Mouse (Mus musculus) midbrain, embryonic 15.5 days (tissue): ENCODE data around the gene Oxnad1. TPM values are rescaled to one million over a fixed set of nuclear protein-coding genes. Genes with fewer than 3 reads are reported as not detected.
"Not testable (repeated sequence)": the region's sequence is repeated elsewhere in the genome, so short reads cannot be mapped to it uniquely, and the experiment has no call there.

ENCODE experiments used
- ATAC-seq: fragments of 200-750 bp; cut with Nextera tagmentation; replicated peaks from 2 replicates; pipeline ENCODE4 v1.8.0; 2017; ENCODE audit warnings: moderate TSS enrichment
- H3K27ac ChIP-seq: fragments of 300-500 bp; sonication (generic); 2 replicates; pipeline ENCODE4 v1.5.1; 2015; ENCODE audit warnings: mild to moderate bottlenecking, inconsistent platforms
- H3K27me3 ChIP-seq: fragments of 300-500 bp; sonication (generic); replicated peaks from 2 replicates; pipeline ENCODE4 v1.6.1; 2015; ENCODE audit warnings: inconsistent platforms
- H3K36me3 ChIP-seq: fragments of 300-500 bp; sonication (generic); replicated peaks from 2 replicates; pipeline ENCODE4 v1.6.1; 2015; ENCODE audit warnings: inconsistent platforms
- H3K4me1 ChIP-seq: fragments of 300-500 bp; sonication (generic); 2 replicates; pipeline ENCODE4 v1.6.1; 2015; ENCODE audit warnings: inconsistent platforms
- H3K4me2 ChIP-seq: fragments of 300-500 bp; sonication (generic); 2 replicates; pipeline ENCODE4 v1.6.1; 2015; ENCODE audit warnings: inconsistent platforms, mild to moderate bottlenecking, moderate library complexity
- H3K4me3 ChIP-seq: fragments of 300-500 bp; sonication (generic); 2 replicates; pipeline ENCODE4 v1.5.1; 2015; ENCODE audit warnings: mild to moderate bottlenecking, inconsistent platforms
- H3K9ac ChIP-seq: fragments of 300-500 bp; sonication (generic); 2 replicates; pipeline ENCODE4 v1.6.1; 2015; ENCODE audit warnings: mild to moderate bottlenecking, inconsistent platforms
- H3K9me3 ChIP-seq: fragments of 300-500 bp; sonication (generic); 2 replicates; pipeline ENCODE4 v1.6.1; 2016; ENCODE audit warnings: inconsistent platforms
- WGBS: fragments of 180-500 bp; shearing (Covaris S2); methylation state at CpG from one replicate; pipeline ENCODE4 v1.1.7; 2015; ENCODE audit warnings: mixed read lengths; 5-methylcytosine and 5-hydroxymethylcytosine counted together
- polyA plus RNA-seq: library from polyadenylated mRNA; unstranded; fragments of >200 nt; fragmentation: Nextera tagmentation; extraction: Ambion mirVana; gene quantifications from 2 replicates; pipeline ENCODE4 v1.2.1, GENCODE M21; 2015

The Oxnad1 gene
- polyA plus RNA-seq, 1 experiment from 2014 or later: 19.7 TPM

GRCm38 (mm10) chr14:32093500-32094117 lies 8.4 kb downstream of the Oxnad1 start:
- Histone ChIP-seq H3K9ac (no peak overlapping the region), H3K9me3 (no peaks in the 10 kb centered on the region), H3K27ac (no peak overlapping the region), H3K36me3 (peaks cover 21% of the 10 kb centered on the region; the same call in 1 of the 2 replicates), H3K4me2 (no peak overlapping the region), H3K4me3 (no peak overlapping the region), H3K27me3 (no peaks in the 10 kb centered on the region), H3K4me1 (no peaks in the 10 kb centered on the region)
- ATAC-seq: no peak
- 91% methylated on average over 11 of the region's 11 CpGs for WGBS

- WGBS: 96% methylated on average over 5 of the region's 5 CpGs
- no peaks in the 10 kb centered on the region for H3K27me3 ChIP-seq
- H3K4me3 ChIP-seq: no peak overlapping the region
- ATAC-seq: no peak
- H3K9me3 ChIP-seq: no peaks in the 10 kb centered on the region
- H3K36me3 ChIP-seq: peaks cover 39% of the 10 kb centered on the region; the same call in 1 of the 2 replicates
- H3K4me1 ChIP-seq: no peaks in the 10 kb centered on the region
- no peak overlapping the region for H3K27ac ChIP-seq
- H3K9ac ChIP-seq: no peak overlapping the region
- no peak overlapping the region for H3K4me2 ChIP-seq
These were observed 10.5 kb downstream of the Oxnad1 start for GRCm38 (mm10) chr14:32095646-32096045.

- no peaks in the 10 kb centered on the region for H3K4me1 ChIP-seq
- H3K9ac ChIP-seq: no peak overlapping the region
- WGBS: 89% methylated on average over 5 of the region's 5 CpGs
These were observed 11.6 kb downstream of the Oxnad1 start for GRCm38 (mm10) chr14:32096740-32097139.

GRCm38 (mm10) chr14:32097691-32098090 lies 12.5 kb downstream of the Oxnad1 start:
- H3K36me3 ChIP-seq: peaks cover 34% of the 10 kb centered on the region; the same call in 1 of the 2 replicates
- no peaks in the 10 kb centered on the region for H3K4me1 ChIP-seq
- no peak for ATAC-seq
- H3K9ac ChIP-seq: no peak overlapping the region
- no peak overlapping the region for H3K4me3 ChIP-seq
- H3K27me3 ChIP-seq: no peaks in the 10 kb centered on the region
- no peak overlapping the region for H3K27ac ChIP-seq
- no peak overlapping the region for H3K4me2 ChIP-seq
- no peaks in the 10 kb centered on the region for H3K9me3 ChIP-seq
- 94% methylated on average over 7 of the region's 7 CpGs for WGBS

More at GRCm38 (mm10) chr14:32096740-32097139, 11.6 kb downstream of the Oxnad1 start:
- ATAC-seq: no peak
- Histone ChIP-seq H3K9me3 (no peaks in the 10 kb centered on the region), H3K27ac (no peak overlapping the region), H3K36me3 (peaks cover 39% of the 10 kb centered on the region; the same call in 1 of the 2 replicates), H3K4me3 (no peak overlapping the region), H3K27me3 (no peaks in the 10 kb centered on the region), H3K4me2 (no peak overlapping the region)

GRCm38 (mm10) chr14:32098951-32099350 lies 13.8 kb downstream of the Oxnad1 start:
- Histone ChIP-seq H3K9me3 (no peaks in the 10 kb centered on the region), H3K27me3 (no peaks in the 10 kb centered on the region), H3K27ac (no peak overlapping the region), H3K4me1 (no peaks in the 10 kb centered on the region), H3K36me3 (peaks cover 31% of the 10 kb centered on the region; the same call in 1 of the 2 replicates), H3K4me3 (no peak overlapping the region), H3K4me2 (no peak overlapping the region), H3K9ac (no peak overlapping the region)
- whole genome bisulfite sequencing: 94% methylated on average over 3 of the region's 3 CpGs
- ATAC-seq: no peak

- Histone ChIP-seq H3K27ac (no peak overlapping the region), H3K9me3 (no peaks in the 10 kb centered on the region), H3K36me3 (peaks cover 18% of the 10 kb centered on the region; the same call in 1 of the 2 replicates), H3K4me2 (no peak overlapping the region), H3K4me3 (no peak overlapping the region), H3K4me1 (no peaks in the 10 kb centered on the region), H3K9ac (no peak overlapping the region), H3K27me3 (no peaks in the 10 kb centered on the region)
- 89% methylated on average over 4 of the region's 4 CpGs for WGBS
- ATAC-seq: no peak
These were observed 18.4 kb downstream of the Oxnad1 start for GRCm38 (mm10) chr14:32103556-32103955.

- Histone ChIP-seq H3K9ac (no peak overlapping the region), H3K27ac (no peak overlapping the region), H3K4me1 (no peaks in the 10 kb centered on the region), H3K27me3 (no peaks in the 10 kb centered on the region), H3K36me3 (no peaks in the 10 kb centered on the region), H3K4me3 (no peak overlapping the region), H3K9me3 (no peaks in the 10 kb centered on the region), H3K4me2 (no peak overlapping the region)
- 64% methylated on average over 7 of the region's 7 CpGs for WGBS
- ATAC-seq: no peak
These were observed 20.5 kb downstream of the Oxnad1 start for GRCm38 (mm10) chr14:32105663-32106062.

- H3K36me3 ChIP-seq: no peaks in the 10 kb centered on the region
- H3K27ac ChIP-seq: no peak overlapping the region
- H3K4me2 ChIP-seq: no peak overlapping the region
- no peaks in the 10 kb centered on the region for H3K9me3 ChIP-seq
- H3K9ac ChIP-seq: no peak overlapping the region
- ATAC-seq: no peak
- H3K4me3 ChIP-seq: no peak overlapping the region
- 89% methylated on average over 4 of the region's 4 CpGs for WGBS
- H3K4me1 ChIP-seq: no peaks in the 10 kb centered on the region
- no peaks in the 10 kb centered on the region for H3K27me3 ChIP-seq
These were observed 21.7 kb downstream of the Oxnad1 start for GRCm38 (mm10) chr14:32106911-32107310.

GRCm38 (mm10) chr14:32112124-32112523 lies 26.9 kb downstream of the Oxnad1 start:
- whole genome bisulfite sequencing: 88% methylated on average over 10 of the region's 10 CpGs

GRCm38 (mm10) chr14:32120940-32121919 lies 36.1 kb downstream of the Oxnad1 start:
- no peak for ATAC-seq
- Histone ChIP-seq H3K27ac (no peak overlapping the region), H3K4me2 (no peak overlapping the region), H3K36me3 (no peaks in the 10 kb centered on the region), H3K27me3 (no peaks in the 10 kb centered on the region), H3K4me3 (no peak overlapping the region), H3K9ac (no peak overlapping the region), H3K4me1 (no peaks in the 10 kb centered on the region), H3K9me3 (no peaks in the 10 kb centered on the region)
- 76% methylated on average over 11 of the region's 11 CpGs for WGBS

More at GRCm38 (mm10) chr14:32112124-32112523, 26.9 kb downstream of the Oxnad1 start:
- H3K4me2 ChIP-seq, H3K36me3 ChIP-seq, H3K9ac ChIP-seq, H3K27ac ChIP-seq, H3K9me3 ChIP-seq, ATAC-seq, H3K4me1 ChIP-seq, H3K4me3 ChIP-seq, H3K27me3 ChIP-seq: not testable (repeated sequence)

- no peak overlapping the region for H3K4me3 ChIP-seq
- no peaks in the 10 kb centered on the region for H3K4me1 ChIP-seq
- ATAC-seq: no peak
- H3K27me3 ChIP-seq: no peaks in the 10 kb centered on the region
- H3K9ac ChIP-seq: no peak overlapping the region
- H3K27ac ChIP-seq: no peak overlapping the region
- no peak overlapping the region for H3K4me2 ChIP-seq
- WGBS: 46% methylated on average over 2 of the region's 2 CpGs
- no peaks in the 10 kb centered on the region for H3K9me3 ChIP-seq
- H3K36me3 ChIP-seq: no peaks in the 10 kb centered on the region
These were observed 36.7 kb downstream of the Oxnad1 start for GRCm38 (mm10) chr14:32121920-32122315.

- WGBS: 68% methylated on average over 3 of the region's 3 CpGs
- no peaks in the 10 kb centered on the region for H3K9me3 ChIP-seq
- no peak overlapping the region for H3K4me2 ChIP-seq
- H3K9ac ChIP-seq: no peak overlapping the region
- ATAC-seq: no peak
- H3K4me1 ChIP-seq: no peaks in the 10 kb centered on the region
- H3K27ac ChIP-seq: no peak overlapping the region
- H3K4me3 ChIP-seq: no peak overlapping the region
- H3K27me3 ChIP-seq: no peaks in the 10 kb centered on the region
- no peaks in the 10 kb centered on the region for H3K36me3 ChIP-seq
These were observed 39.1 kb downstream of the Oxnad1 start for GRCm38 (mm10) chr14:32124261-32124660.
